Mouse (Mus musculus) left cerebral cortex, adult 9 months (tissue): ENCODE data around the gene Vmn1r126.
"Not testable (repeated sequence)": the region's sequence is repeated elsewhere in the genome, so short reads cannot be mapped to it uniquely, and the experiment has no call there.

Experiments
- DNase-seq, 2 experiments: peaks; one replicate each; pipeline ENCODE4 v3.0.0; 2022; ENCODE audit warnings: low spot score in 2 of 2

Vmn1r126 gene

GRCm38 (mm10) chr7:21301367-21301766 lies at the start of gene Vmn1r126:
Gene Vmn1r126 (minus strand): TSS chr7:21301467.
- not testable (repeated sequence) for DNase-seq

DNA sequence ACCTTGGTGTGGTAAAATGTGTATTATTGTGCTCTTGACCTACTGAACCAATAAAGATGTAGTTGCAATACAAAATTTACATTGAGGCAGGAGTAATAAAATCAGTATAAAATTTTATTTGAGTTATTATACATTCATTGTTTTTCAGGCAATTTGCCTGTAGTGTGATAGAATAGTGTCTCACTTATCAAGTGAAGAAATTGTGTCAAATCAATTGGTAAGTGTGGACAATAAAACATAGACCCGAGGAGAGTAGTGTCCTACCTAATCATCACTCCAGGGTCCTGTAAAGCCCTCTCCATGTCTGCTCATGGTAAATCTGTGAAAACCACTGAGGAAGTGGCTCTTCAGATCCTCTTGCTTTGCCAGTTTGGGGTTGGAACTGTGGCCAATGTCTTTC lies 47.8 kb upstream of the Vmn1r126 start, which contains the start of gene Vmn1r128:
Gene Vmn1r128, plus strand, starts transcription at position 301 of the 400 bp plus-strand sequence.
- DNase-seq, result not testable (repeated sequence)

DNA sequence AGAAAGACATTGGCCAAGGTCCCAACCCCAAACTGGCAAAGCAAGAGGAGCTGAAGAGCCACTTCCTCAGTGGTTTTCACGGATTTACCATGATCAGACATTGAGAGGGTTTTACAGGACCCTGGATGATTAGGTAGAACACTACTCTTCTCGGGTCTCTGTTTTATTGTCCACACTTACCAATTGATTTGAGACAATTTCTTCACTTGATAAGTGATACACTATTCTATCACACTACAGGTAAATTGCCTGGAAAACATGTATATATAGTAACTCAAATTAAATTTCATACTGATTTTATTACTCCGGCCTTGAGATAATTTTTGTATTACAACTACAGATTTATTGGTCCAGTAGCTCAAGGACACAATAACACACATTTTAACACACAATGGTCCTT lies 18.5 kb upstream of the Vmn1r126 start, which contains the start of gene Vmn1r127:
Gene Vmn1r127, minus strand, starts transcription at position 101 of the 400 bp plus-strand sequence.
- not testable (repeated sequence) for DNase-seq

GRCm38 (mm10) chr7:21271879-21272278 lies 29.4 kb downstream of the Vmn1r126 start, which contains the start of gene Vmn1r125:
Gene Vmn1r125 (plus strand): TSS chr7:21272179.
- DNase-seq, result not testable (repeated sequence)

GRCm38 (mm10) chr7:21260517-21260916 lies 40.8 kb downstream of the Vmn1r126 start, which contains the start of gene Vmn1r124:
Gene Vmn1r124 (minus strand): TSS chr7:21260617.
- not testable (repeated sequence) for DNase-seq
